Mouse (Mus musculus) lung, adult 10 weeks (tissue): ENCODE data around the gene Olfr1220. TPM values are rescaled to one million over a fixed set of nuclear protein-coding genes. Genes with fewer than 3 reads are reported as not detected.

Source experiments
- polyA plus RNA-seq: library from polyadenylated mRNA; stranded (reverse); fragments of 350-450 nt; fragmentation: Illumina TruSeq; extraction: RNeasy Lipid Tissue Mini Kit (QIAGEN cat#74804); gene quantifications from one replicate; pipeline ENCODE4 v1.2.3, GENCODE M21; 2014; ENCODE audit warnings: low read depth, low replicate concordance; ENCODE audit not compliant: insufficient read depth

The Olfr1220 gene
- polyA plus RNA-seq = not detected

GRCm38 (mm10) chr2:89106735-89107134, at the start of gene Olfr1220:
Olfr1220 (minus strand) TSS chr2:89106835.

GRCm38 (mm10) chr2:89151460-89151859, 44.8 kb upstream of the Olfr1220 start, which contains the start of gene Olfr1223:
Olfr1223 (minus strand) TSS chr2:89151560.

GRCm38 (mm10) chr2:89132954-89133353, 26.3 kb upstream of the Olfr1220 start, which contains the start of gene Olfr1222:
Olfr1222 (minus strand) TSS chr2:89133054.

GRCm38 (mm10) chr2:89117183-89117582, 10.5 kb upstream of the Olfr1220 start, which contains the start of gene Olfr1221:
Olfr1221 (minus strand) TSS chr2:89117283.

GRCm38 (mm10) chr2:89083413-89083812, 23.2 kb downstream of the Olfr1220 start, which contains the start of gene Olfr1219:
Olfr1219 (minus strand) TSS chr2:89083513.

GRCm38 (mm10) chr2:89061087-89061486, 45.5 kb downstream of the Olfr1220 start, which contains the start of gene Olfr1218:
Olfr1218 (minus strand) TSS chr2:89061187.

Other genes starting within 250 kb of the Olfr1220 start
- gene Olfr1206, start 243.6 kb downstream of the Olfr1220 start, polyA plus RNA-seq = not detected
- not detected for gene Olfr1208, start 204.5 kb downstream of the Olfr1220 start, polyA plus RNA-seq
- gene Olfr1209, start 191.7 kb downstream of the Olfr1220 start, polyA plus RNA-seq = not detected
- not detected for gene Olfr1211, start 168.7 kb downstream of the Olfr1220 start, polyA plus RNA-seq
- not detected for gene Olfr1212, start 152.9 kb downstream of the Olfr1220 start, polyA plus RNA-seq
- gene Gm13762, start 126.6 kb downstream of the Olfr1220 start, polyA plus RNA-seq = not detected
- gene Olfr1214, start 114.2 kb downstream of the Olfr1220 start, polyA plus RNA-seq = not detected
- not detected for gene Olfr1215, start 99.9 kb downstream of the Olfr1220 start, polyA plus RNA-seq
- not detected for gene Olfr1216, start 88.5 kb downstream of the Olfr1220 start, polyA plus RNA-seq
- not detected for gene Olfr1217, start 74.8 kb downstream of the Olfr1220 start, polyA plus RNA-seq
- not detected for gene Olfr1218, start 45.6 kb downstream of the Olfr1220 start, polyA plus RNA-seq
- not detected for gene Olfr1219, start 23.3 kb downstream of the Olfr1220 start, polyA plus RNA-seq
- gene Olfr1221, start 10.4 kb upstream of the Olfr1220 start, polyA plus RNA-seq = not detected
- gene Olfr1222, start 26.2 kb upstream of the Olfr1220 start, polyA plus RNA-seq = not detected
- gene Olfr1223, start 44.7 kb upstream of the Olfr1220 start, polyA plus RNA-seq = not detected
- not detected for gene Olfr1224-ps1, start 57.3 kb upstream of the Olfr1220 start, polyA plus RNA-seq
- not detected for gene Olfr1225, start 67.8 kb upstream of the Olfr1220 start, polyA plus RNA-seq
- not detected for gene Olfr1226, start 93.2 kb upstream of the Olfr1220 start, polyA plus RNA-seq
- not detected for gene Olfr1228, start 147.2 kb upstream of the Olfr1220 start, polyA plus RNA-seq
- gene Olfr1229, start 181.2 kb upstream of the Olfr1220 start, polyA plus RNA-seq = not detected
- not detected for gene Olfr1230, start 190.4 kb upstream of the Olfr1220 start, polyA plus RNA-seq
- not detected for gene Olfr1231, start 200.2 kb upstream of the Olfr1220 start, polyA plus RNA-seq
- gene Olfr1232, start 222.8 kb upstream of the Olfr1220 start, polyA plus RNA-seq = not detected
- gene Olfr1233, start 235.6 kb upstream of the Olfr1220 start, polyA plus RNA-seq = not detected